10 mouse cellular contexts compared by ENCODE assay signal in the genomic region with DNA sequence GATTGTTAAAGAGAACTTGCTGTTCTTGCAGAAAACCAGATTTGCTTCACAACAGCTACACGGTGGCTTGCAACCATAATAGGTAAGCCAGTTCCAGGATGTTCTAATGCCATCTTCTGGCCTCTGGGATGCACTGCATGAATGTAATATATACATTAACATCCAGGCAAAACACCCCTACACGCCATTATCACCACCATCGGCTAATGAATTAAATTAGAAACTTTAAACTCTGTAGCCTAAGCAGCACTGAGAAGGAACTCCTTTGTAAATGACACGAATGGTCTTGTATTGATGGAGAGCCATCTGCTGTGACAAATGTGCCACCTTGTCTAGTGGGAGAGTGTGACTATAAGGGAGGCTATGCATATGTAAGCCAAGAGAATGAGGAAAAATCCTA. TPM values are rescaled to one million over a fixed set of nuclear protein-coding genes. Genes with fewer than 3 reads are reported as not detected.
DNase-seq lines count a peak whose midpoint lies in the region; ATAC-seq and TF ChIP-seq lines count a peak whose summit lies in the region.
"Had no signal": no experiment of that assay in that cellular context is flagged by ENCODE, and none has a peak within 500 bp of the region (broad histone marks: within the 10 kb centered on the region; RNA-seq: fewer than 3 reads in every experiment).

No protein-coding gene starts in this region.

- H3K27me3 ChIP-seq in lung, postnatal 0 days (replicated peaks; ENCODE audit: insufficient read depth, low read length) = no peaks in the 10 kb centered on the region
- no peaks in the 10 kb centered on the region for H3K27me3 ChIP-seq in stomach, postnatal 0 days (ENCODE audit: control insufficient read depth, insufficient read depth, low read length)
- H3K27me3 ChIP-seq: stomach, embryonic 15.5 days had no signal

- no peak overlapping the region for H3K4me2 ChIP-seq in lung, postnatal 0 days (replicated peaks; ENCODE audit: low read depth, low read length)
- no peak overlapping the region for H3K4me2 ChIP-seq in stomach, postnatal 0 days (replicated peaks; ENCODE audit: low read depth)
- H3K4me2 ChIP-seq: stomach, embryonic 15.5 days had no signal

- intact Hi-C loops in gastrocnemius, adult 2 months (cut with DNase I) = no loop called here

- TF ChIP-seq CTCF in gastrocnemius, adult 2 months (IDR thresholded peaks at IDR 0.05) = peak; percentile 18; the same call in 1 of the 2 replicates
- peak; percentile 43 for TF ChIP-seq CTCF in lung, postnatal 0 days (IDR thresholded peaks at IDR 0.05)
- TF ChIP-seq CTCF in brain, embryonic 14.5 days (IDR thresholded peaks at IDR 0.05; ENCODE audit: borderline replicate concordance, extremely low read depth, insufficient read depth, insufficient read length) = peak; percentile 46; the same call in 1 of the 2 replicates
- TF ChIP-seq CTCF in stomach, postnatal 0 days (IDR thresholded peaks at IDR 0.05; ENCODE audit: low read depth) = peak; percentile 68

- no peak for DNase-seq in gastrocnemius, adult 2 months
- DNase-seq in gastrocnemius, adult 8-10 months (ENCODE audit: low spot score in 2 of 2) = no peak
- DNase-seq in lung, postnatal 0 days (ENCODE audit: low spot score) = no peak
- no peak for DNase-seq in lung, postnatal 25 days (ENCODE audit: low spot score)
- peak; percentile 70 for DNase-seq in brain, embryonic 14.5 days (ENCODE audit: low read depth)
- DNase-seq in stomach, postnatal 0 days (ENCODE audit: low spot score) = no peak
- DNase-seq in adrenal gland, postnatal 4 days (ENCODE audit: low spot score in 2 of 2) = no peak
- DNase-seq in adrenal gland, adult 18-20 months (ENCODE audit: low spot score in 2 of 2) = no peak

- H3K4me3 ChIP-seq in gastrocnemius, adult 2 months = no peak overlapping the region
- no peak overlapping the region for H3K4me3 ChIP-seq in lung, postnatal 0 days (ENCODE audit: low read depth, low read length)
- H3K4me3 ChIP-seq in stomach, postnatal 0 days (ENCODE audit: low read depth, low read length) = no peak overlapping the region
- H3K4me3 ChIP-seq: stomach, embryonic 15.5 days had no signal

- no peak overlapping the region for H3K27ac ChIP-seq in gastrocnemius, adult 2 months
- H3K27ac ChIP-seq in lung, postnatal 0 days (ENCODE audit: low read length) = no peak overlapping the region
- no peak overlapping the region for H3K27ac ChIP-seq in stomach, postnatal 0 days (replicated peaks)
- H3K27ac ChIP-seq: macrophage; stomach, embryonic 15.5 days had no signal

- ATAC-seq in lung, postnatal 0 days = no peak
- ATAC-seq in stomach, postnatal 0 days (ENCODE audit: low FRiP score, low TSS enrichment) = no peak

- no peak overlapping the region for H3K9ac ChIP-seq in lung, postnatal 0 days (replicated peaks; ENCODE audit: low read depth)
- H3K9ac ChIP-seq in stomach, postnatal 0 days (ENCODE audit: low read length) = no peak overlapping the region
- H3K9ac ChIP-seq: stomach, embryonic 15.5 days had no signal

- no peak for TF ChIP-seq EP300 in lung, postnatal 0 days (IDR thresholded peaks at IDR 0.05)
- no peak for TF ChIP-seq EP300 in stomach, postnatal 0 days (optimal IDR thresholded peaks at IDR 0.05)

- no peaks in the 10 kb centered on the region for H3K4me1 ChIP-seq in lung, postnatal 0 days (ENCODE audit: insufficient read depth, low read depth, low read length)
- no peaks in the 10 kb centered on the region for H3K4me1 ChIP-seq in stomach, postnatal 0 days (replicated peaks; ENCODE audit: control insufficient read depth, insufficient read depth)
- H3K4me1 ChIP-seq: stomach, embryonic 15.5 days had no signal

- H3K9me3 ChIP-seq in lung, postnatal 0 days (ENCODE audit: low read length) = no peaks in the 10 kb centered on the region
- no peaks in the 10 kb centered on the region for H3K9me3 ChIP-seq in stomach, postnatal 0 days (ENCODE audit: control insufficient read depth, low read length)
- H3K9me3 ChIP-seq: stomach, embryonic 15.5 days had no signal

- 46% methylated on average over 4 of the region's 4 CpGs for WGBS in lung, postnatal 0 days
- WGBS in stomach, postnatal 0 days = 38% methylated on average over 4 of the region's 4 CpGs

- no peaks in the 10 kb centered on the region for H3K36me3 ChIP-seq in lung, postnatal 0 days (ENCODE audit: insufficient read depth, low read length)
- H3K36me3 ChIP-seq in stomach, postnatal 0 days (ENCODE audit: control insufficient read depth, insufficient read depth, low read length) = no peaks in the 10 kb centered on the region
- H3K36me3 ChIP-seq: stomach, embryonic 15.5 days had no signal

- TF ChIP-seq POLR2A in brain, embryonic 14.5 days (IDR thresholded peaks at IDR 0.05; ENCODE audit: borderline replicate concordance, extremely low read depth, insufficient read depth, insufficient read length, poor library complexity, severe bottlenecking) = no peak

RNA-seq across cellular contexts. Expression of gene Crybg1, which starts 11.5 kb away (rescaled TPM):
- 1 to 10 TPM; 1.0 to 1.3 TPM for total RNA-seq in gastrocnemius, adult 2 months (2021)
- total RNA-seq in gastrocnemius, adult 8-10 months (2022) = 1 to 10 TPM in 1 of 4 experiments, under 1 TPM in 3; 0.56 to 1.4 (median 0.90) TPM
- 0.69 and 0.82 TPM in 2 replicates for polyA plus RNA-seq in lung, postnatal 0 days (2015; fragmentation: Nextera tagmentation; extraction: Ambion mirVana)
- polyA plus RNA-seq in brain, embryonic 14.5 days (2012; rRNA removed) = 0.25 and 0.36 TPM in 2 replicates
- polyA plus RNA-seq in stomach, postnatal 0 days (2015; fragmentation: Nextera tagmentation; extraction: Ambion mirVana) = 9.0 and 10.4 TPM in 2 replicates
- total RNA-seq in adrenal gland, postnatal 4 days (2021) = 1 to 10 TPM; 3.0 to 4.3 TPM
- total RNA-seq in adrenal gland, adult 18-20 months (2021) = 1 to 10 TPM; 1.4 to 2.0 TPM

Comparison
In these comparisons a context has a peak if more than half of its experiments do, and no peak if none do; other contexts are left out.
1. CTCF ChIP-seq: peak in every context shown above with its lines; median percentile 68 in stomach, postnatal 0 days; 46 in brain, embryonic 14.5 days; 43 in lung, postnatal 0 days; 18 in gastrocnemius, adult 2 months.